Comparison of ENCODE assay signal across 13 mouse cellular contexts in genomic region chr2:155606360-155606759, GRCm38 (mm10). TPM values are rescaled to one million over a fixed set of nuclear protein-coding genes. Genes with fewer than 3 reads are reported as not detected.
DNase-seq lines count a peak whose midpoint lies in the region; ATAC-seq and TF ChIP-seq lines count a peak whose summit lies in the region.
"Had no signal": no experiment of that assay in that cellular context is flagged by ENCODE, and none has a peak within 500 bp of the region (broad histone marks: within the 10 kb centered on the region; RNA-seq: fewer than 3 reads in every experiment).

No protein-coding gene starts in this region.

- no peak for ATAC-seq in midbrain, postnatal 0 days (ENCODE audit: low FRiP score)
- ATAC-seq: intestine, postnatal 0 days had no signal

- no peaks in the 10 kb centered on the region for H3K36me3 ChIP-seq in midbrain, embryonic 10.5 days
- H3K36me3 ChIP-seq in midbrain, postnatal 0 days (ENCODE audit: insufficient read depth, low read length), result no peaks in the 10 kb centered on the region
- no peaks in the 10 kb centered on the region for H3K36me3 ChIP-seq in heart, adult 2 months (ENCODE audit: control insufficient read depth, insufficient read depth, low read length)
- no peaks in the 10 kb centered on the region for H3K36me3 ChIP-seq in myocyte (ENCODE audit: control insufficient read depth, insufficient read depth)
- H3K36me3 ChIP-seq: embryonic facial prominence, embryonic 12.5 days; G1E; midbrain, embryonic 12.5 days had no signal

- peak overlapping the region; percentile 38; the same call in 1 of the 2 replicates for H3K27ac ChIP-seq in midbrain, embryonic 10.5 days (replicated peaks)
- H3K27ac ChIP-seq in midbrain, postnatal 0 days (ENCODE audit: low read depth, low read length), result no peak overlapping the region
- peak overlapping the region; percentile 77 for H3K27ac ChIP-seq in heart, adult 2 months
- H3K27ac ChIP-seq: embryonic facial prominence, embryonic 12.5 days; gastrocnemius, adult 2 months; midbrain, embryonic 12.5 days had no signal

- no peak for TF ChIP-seq CTCF in midbrain, postnatal 0 days (IDR thresholded peaks at IDR 0.05)
- TF ChIP-seq CTCF in heart, adult 2 months (IDR thresholded peaks at IDR 0.05), result peak; percentile 66

- no peak overlapping the region for H3ac ChIP-seq in myocyte (ENCODE audit: control insufficient read depth, insufficient read length)

- DNase-seq in midbrain, embryonic 10.5 days (ENCODE audit: low spot score), result no peak
- no peak for DNase-seq in midbrain, postnatal 0 days (ENCODE audit: low spot score)
- peak; percentile 61 to 74 for DNase-seq in heart, adult 2 months
- DNase-seq in layer of hippocampus, adult 9-11 months, result peak; percentile 86
- DNase-seq in gastrocnemius, postnatal 36 days, result no peak
- DNase-seq in retina, embryonic 14.5 days (ENCODE audit: low spot score), result no peak
- DNase-seq: gastrocnemius, adult 2 months had no signal

- no peak overlapping the region for H3K4me3 ChIP-seq in midbrain, embryonic 10.5 days
- H3K4me3 ChIP-seq in midbrain, postnatal 0 days (ENCODE audit: low read depth, low read length), result no peak overlapping the region
- H3K4me3 ChIP-seq in heart, adult 2 months, result no peak overlapping the region
- H3K4me3 ChIP-seq in myocyte, result peak overlapping the region; percentile 7
- H3K4me3 ChIP-seq: embryonic facial prominence, embryonic 12.5 days; gastrocnemius, adult 2 months; midbrain, embryonic 12.5 days had no signal

- TF ChIP-seq EP300 in heart, adult 2 months (IDR thresholded peaks at IDR 0.05; ENCODE audit: insufficient read depth, low read depth, low read length), result no peak

- H3K4me2 ChIP-seq in midbrain, postnatal 0 days (ENCODE audit: low read depth, low read length, poor library complexity, severe bottlenecking), result no peak overlapping the region
- H3K4me2 ChIP-seq in myocyte (ENCODE audit: low read depth), result peak overlapping the region; percentile 73
- H3K4me2 ChIP-seq: embryonic facial prominence, embryonic 12.5 days; midbrain, embryonic 12.5 days had no signal

- no peaks in the 10 kb centered on the region for H3K27me3 ChIP-seq in midbrain, embryonic 10.5 days (ENCODE audit: low read depth, poor library complexity, severe bottlenecking)
- no peaks in the 10 kb centered on the region for H3K27me3 ChIP-seq in midbrain, postnatal 0 days (ENCODE audit: insufficient read depth, low read length)
- H3K27me3 ChIP-seq in heart, adult 2 months (ENCODE audit: control insufficient read depth, insufficient read depth, low read length), result no peaks in the 10 kb centered on the region
- peaks cover 4% of the 10 kb centered on the region for H3K27me3 ChIP-seq in myocyte (ENCODE audit: control insufficient read depth, insufficient read depth, insufficient read length)
- H3K27me3 ChIP-seq: embryonic facial prominence, embryonic 12.5 days; midbrain, embryonic 12.5 days had no signal

- H3K4me1 ChIP-seq in midbrain, embryonic 10.5 days, result peaks cover 10% of the 10 kb centered on the region
- no peaks in the 10 kb centered on the region for H3K4me1 ChIP-seq in midbrain, postnatal 0 days (ENCODE audit: insufficient read depth, low read length)
- H3K4me1 ChIP-seq in heart, adult 2 months (ENCODE audit: control insufficient read depth, insufficient read depth, low read length), result peaks cover 1% of the 10 kb centered on the region; the same call in 1 of the 2 replicates
- H3K4me1 ChIP-seq: midbrain, embryonic 12.5 days had no signal

- WGBS in midbrain, embryonic 10.5 days, result 88% methylated on average over 4 of the region's 4 CpGs
- 85% methylated on average over 4 of the region's 4 CpGs for WGBS in midbrain, postnatal 0 days
- 38% methylated on average over 4 of the region's 4 CpGs for WGBS in heart, adult 2 months

- no peaks in the 10 kb centered on the region for H3K79me2 ChIP-seq in heart, adult 2 months (replicated peaks; ENCODE audit: control insufficient read depth, insufficient read depth, low read length)
- H3K79me2 ChIP-seq in myocyte (ENCODE audit: control insufficient read depth, insufficient read depth), result no peaks in the 10 kb centered on the region

- intact Hi-C loops in heart, adult 2 months (cut with DNase I), result no loop called here
- intact Hi-C loops in gastrocnemius, postnatal 36 days (cut with DNase I), result no loop called here

- H3K9me3 ChIP-seq in midbrain, embryonic 10.5 days (replicated peaks), result no peaks in the 10 kb centered on the region
- no peaks in the 10 kb centered on the region for H3K9me3 ChIP-seq in midbrain, postnatal 0 days (ENCODE audit: low read length)
- H3K9me3 ChIP-seq: embryonic facial prominence, embryonic 12.5 days; midbrain, embryonic 12.5 days had no signal

- no peak overlapping the region for H3K9ac ChIP-seq in midbrain, postnatal 0 days (replicated peaks; ENCODE audit: low read length, poor library complexity, severe bottlenecking)
- no peak overlapping the region for H3K9ac ChIP-seq in heart, adult 2 months (ENCODE audit: low read depth, low read length)
- H3K9ac ChIP-seq: embryonic facial prominence, embryonic 12.5 days; midbrain, embryonic 12.5 days had no signal

- TF ChIP-seq POLR2A in heart, adult 2 months (IDR thresholded peaks at IDR 0.05; ENCODE audit: insufficient read depth, low read depth, low read length), result no peak
- TF ChIP-seq POLR2A in myocyte (IDR thresholded peaks at IDR 0.05; ENCODE audit: insufficient read length, low read depth), result no peak

TF ChIP-seq in myocyte, 11 proteins besides CTCF, POLR2A, EP300 and RAD21:
- no peak for TF ChIP-seq SRF (IDR thresholded peaks at IDR 0.05; ENCODE audit: control insufficient read depth, insufficient read length, low read depth)
- TF ChIP-seq USF1 (IDR thresholded peaks at IDR 0.05; ENCODE audit: low read depth), result no peak
- peak; percentile 92 for TF ChIP-seq TCF3 (IDR thresholded peaks at IDR 0.05; ENCODE audit: insufficient read length, low read depth)
- TF ChIP-seq REST (IDR thresholded peaks at IDR 0.05; ENCODE audit: insufficient read depth, insufficient read length), result no peak
- TF ChIP-seq CEBPB (IDR thresholded peaks at IDR 0.05; ENCODE audit: insufficient read depth, poor library complexity, severe bottlenecking), result no peak
- TF ChIP-seq POLR2AphosphoS2 (IDR thresholded peaks at IDR 0.05; ENCODE audit: insufficient read length, low read depth), result no peak
- peak; percentile 90 to 99 (median 98) for TF ChIP-seq MYOG (IDR thresholded peaks at IDR 0.05; ENCODE audit: control insufficient read depth in 1 of 3, insufficient read depth in 1 of 3, insufficient read length in 2 of 3, low read depth in 2 of 3)
- peak; percentile 92 for TF ChIP-seq TCF12 (IDR thresholded peaks at IDR 0.05; ENCODE audit: insufficient read depth, poor library complexity, severe bottlenecking)
- TF ChIP-seq MYOD1 (IDR thresholded peaks at IDR 0.05; ENCODE audit: control insufficient read depth in 1 of 3, insufficient read length in 2 of 3, low read depth in 2 of 3), result peak; percentile 90 to 100 (median 99)
- TF ChIP-seq E2F4 (IDR thresholded peaks at IDR 0.05; ENCODE audit: insufficient read depth), result no peak
- no peak for TF ChIP-seq MAX (IDR thresholded peaks at IDR 0.05; ENCODE audit: low read depth)
TF ChIP-seq in myocyte: peak in this region for 4.

RNA-seq across cellular contexts. Expression of gene Myh7b, which starts 4.7 kb away (rescaled TPM):
- polyA plus RNA-seq in midbrain, embryonic 10.5 days (2016; fragmentation: Nextera tagmentation; extraction: Ambion mirVana), result 0.53 and 0.60 TPM in 2 replicates
- 0.14 and 0.38 TPM in 2 replicates for total RNA-seq in midbrain, postnatal 0 days (2014; rRNA removed)
- 1.5 and 3.4 TPM in 2 replicates for polyA plus RNA-seq in midbrain, postnatal 0 days (2015; fragmentation: Nextera tagmentation; extraction: Ambion mirVana)
- total RNA-seq in heart, adult 2 months (2021), result 10 to 100 TPM; 28.6 to 43.2 TPM
- 38.2 and 41.6 TPM in 2 replicates for polyA plus RNA-seq in heart, adult 2 months (2012; rRNA removed)
- polyA plus RNA-seq in myocyte (2012; fragmentation: generic; extraction: Trizol), result 12.2 TPM
- 1 to 10 TPM; 1.9 to 6.8 TPM for total RNA-seq in gastrocnemius, postnatal 36 days (2021)
- polyA plus RNA-seq: urinary bladder, adult 2 months had no signal

RNA-seq across cellular contexts. Expression of gene Gss, which starts 13.8 kb away (rescaled TPM):
- 19.6 and 22.1 TPM in 2 replicates for polyA plus RNA-seq in midbrain, embryonic 10.5 days (2016; fragmentation: Nextera tagmentation; extraction: Ambion mirVana)
- 9.2 and 12.9 TPM in 2 replicates for total RNA-seq in midbrain, postnatal 0 days (2014; rRNA removed)
- 11.6 and 12.1 TPM in 2 replicates for polyA plus RNA-seq in midbrain, postnatal 0 days (2015; fragmentation: Nextera tagmentation; extraction: Ambion mirVana)
- 10 to 100 TPM; 13.0 to 14.0 TPM for total RNA-seq in heart, adult 2 months (2021)
- 14.0 and 15.3 TPM in 2 replicates for polyA plus RNA-seq in heart, adult 2 months (2012; rRNA removed)
- polyA plus RNA-seq in myocyte (2012; fragmentation: generic; extraction: Trizol), result 55.3 TPM
- 1 to 10 TPM; 3.7 to 6.0 TPM for total RNA-seq in gastrocnemius, postnatal 36 days (2021)

Comparison
In these comparisons a context has a peak if more than half of its experiments do, and no peak if none do; other contexts are left out.
1. DNase-seq: peak in heart, adult 2 months (2 of 2) and layer of hippocampus, adult 9-11 months (single experiment); none in midbrain, embryonic 10.5 days (single experiment), midbrain, postnatal 0 days (single experiment), gastrocnemius, postnatal 36 days (0 of 2) and retina, embryonic 14.5 days (single experiment).